Mouse (Mus musculus): ENCODE data around the gene Gys2. TPM values are rescaled to one million over a fixed set of nuclear protein-coding genes. Genes with fewer than 3 reads are reported as not detected.

Gene Gys2
- total and polyA plus RNA-seq, 2 experiments from 2014 or later, result 0.10 TPM; not detected in 1

GRCm38 (mm10) chr6:142487638-142488037 lies 14.7 kb upstream of the Gys2 start:
- Histone ChIP-seq H3K4me1 (ENCODE audit: insufficient read depth, low read length) (no peaks in the 10 kb centered on the region), H3K9ac (replicated peaks; ENCODE audit: low read length) (no peak overlapping the region), H3K9me3 (ENCODE audit: low read length) (no peaks in the 10 kb centered on the region), H3K36me3 (ENCODE audit: insufficient read depth, low read length) (peaks cover 40% of the 10 kb centered on the region), H3K27ac (no peak overlapping the region), H3K27me3 (ENCODE audit: insufficient read depth, low read length) (no peaks in the 10 kb centered on the region), H3K4me3 (ENCODE audit: low read length) (no peak overlapping the region), H3K4me2 (ENCODE audit: low read depth, low read length) (no peak overlapping the region)
- no peak for ATAC-seq
- TF ChIP-seq CTCF (IDR thresholded peaks at IDR 0.05; ENCODE audit: low read depth), result no peak
- DNase-seq (ENCODE audit: low spot score), result no peak
- WGBS, result 90% methylated on average over 9 of the region's 9 CpGs

GRCm38 (mm10) chr6:142485478-142486123 lies 12.7 kb upstream of the Gys2 start:
- Histone ChIP-seq H3K4me3 (ENCODE audit: low read length) (no peak overlapping the region), H3K4me1 (ENCODE audit: insufficient read depth, low read length) (no peaks in the 10 kb centered on the region), H3K27ac (no peak overlapping the region), H3K9me3 (ENCODE audit: low read length) (no peaks in the 10 kb centered on the region), H3K4me2 (ENCODE audit: low read depth, low read length) (no peak overlapping the region), H3K9ac (replicated peaks; ENCODE audit: low read length) (no peak overlapping the region), H3K36me3 (ENCODE audit: insufficient read depth, low read length) (peaks cover 28% of the 10 kb centered on the region), H3K27me3 (ENCODE audit: insufficient read depth, low read length) (no peaks in the 10 kb centered on the region)
- no peak for ATAC-seq
- TF ChIP-seq CTCF (IDR thresholded peaks at IDR 0.05; ENCODE audit: low read depth), result no peak
- peak; percentile 14 for DNase-seq (ENCODE audit: low spot score)
- WGBS, result 83% methylated on average over 4 of the region's 4 CpGs

- Histone ChIP-seq H3K9me3 (ENCODE audit: low read length) (no peaks in the 10 kb centered on the region), H3K36me3 (ENCODE audit: insufficient read depth, low read length) (no peaks in the 10 kb centered on the region), H3K27ac (no peak overlapping the region), H3K4me3 (ENCODE audit: low read length) (no peak overlapping the region), H3K9ac (replicated peaks; ENCODE audit: low read length) (no peak overlapping the region), H3K4me1 (ENCODE audit: insufficient read depth, low read length) (no peaks in the 10 kb centered on the region), H3K27me3 (ENCODE audit: insufficient read depth, low read length) (no peaks in the 10 kb centered on the region), H3K4me2 (ENCODE audit: low read depth, low read length) (no peak overlapping the region)
- 0 out of 2 replicates have a peak, but pooled peaks have one; percentile 21 for TF ChIP-seq CTCF (IDR thresholded peaks at IDR 0.05; ENCODE audit: low read depth)
- WGBS, result 76% methylated on average over 7 of the region's 7 CpGs
- DNase-seq (ENCODE audit: low spot score), result peak; percentile 16
- no peak for ATAC-seq
These were observed 4.3 kb upstream of the Gys2 start for GRCm38 (mm10) chr6:142477239-142477638.

GRCm38 (mm10) chr6:142471141-142471540 lies 1.8 kb downstream of the Gys2 start:
- Histone ChIP-seq H3K4me2 (ENCODE audit: low read depth, low read length) (no peak overlapping the region), H3K9me3 (ENCODE audit: low read length) (no peaks in the 10 kb centered on the region), H3K9ac (replicated peaks; ENCODE audit: low read length) (no peak overlapping the region), H3K4me3 (ENCODE audit: low read length) (no peak overlapping the region), H3K36me3 (ENCODE audit: insufficient read depth, low read length) (no peaks in the 10 kb centered on the region), H3K27me3 (ENCODE audit: insufficient read depth, low read length) (no peaks in the 10 kb centered on the region), H3K4me1 (ENCODE audit: insufficient read depth, low read length) (no peaks in the 10 kb centered on the region), H3K27ac (no peak overlapping the region)
- TF ChIP-seq CTCF (IDR thresholded peaks at IDR 0.05; ENCODE audit: low read depth), result no peak
- WGBS, result 82% methylated on average over 8 of the region's 8 CpGs
- DNase-seq (ENCODE audit: low spot score) (no peak), ATAC-seq (no peak)

GRCm38 (mm10) chr6:142469602-142470001 lies 3.3 kb downstream of the Gys2 start:
- WGBS, result 43% methylated on average over 4 of the region's 4 CpGs

GRCm38 (mm10) chr6:142462194-142462593 lies 10.7 kb downstream of the Gys2 start:
- no peak overlapping the region for H3K4me2 ChIP-seq (ENCODE audit: low read depth, low read length)
- H3K4me1 ChIP-seq (ENCODE audit: insufficient read depth, low read length), result peaks cover 6% of the 10 kb centered on the region; the same call in 1 of the 2 replicates
- no peak overlapping the region for H3K4me3 ChIP-seq (ENCODE audit: low read length)
- no peak overlapping the region for H3K9ac ChIP-seq (replicated peaks; ENCODE audit: low read length)
- WGBS, result 78% methylated on average over 6 of the region's 6 CpGs
- no peak overlapping the region for H3K27ac ChIP-seq
- H3K36me3 ChIP-seq (ENCODE audit: insufficient read depth, low read length), result no peaks in the 10 kb centered on the region
- H3K9me3 ChIP-seq (ENCODE audit: low read length), result no peaks in the 10 kb centered on the region
- ATAC-seq (no peak), DNase-seq (ENCODE audit: low spot score) (no peak)
- TF ChIP-seq CTCF (IDR thresholded peaks at IDR 0.05; ENCODE audit: low read depth), result no peak
- no peaks in the 10 kb centered on the region for H3K27me3 ChIP-seq (ENCODE audit: insufficient read depth, low read length)

More at GRCm38 (mm10) chr6:142469602-142470001, 3.3 kb downstream of the Gys2 start:
- Histone ChIP-seq H3K27ac (no peak overlapping the region), H3K27me3 (ENCODE audit: insufficient read depth, low read length) (no peaks in the 10 kb centered on the region), H3K4me3 (ENCODE audit: low read length) (no peak overlapping the region), H3K4me1 (ENCODE audit: insufficient read depth, low read length) (no peaks in the 10 kb centered on the region), H3K36me3 (ENCODE audit: insufficient read depth, low read length) (no peaks in the 10 kb centered on the region), H3K9me3 (ENCODE audit: low read length) (no peaks in the 10 kb centered on the region), H3K9ac (replicated peaks; ENCODE audit: low read length) (no peak overlapping the region), H3K4me2 (ENCODE audit: low read depth, low read length) (no peak overlapping the region)
- peak; percentile 82 for ATAC-seq
- peak; percentile 65 for DNase-seq (ENCODE audit: low spot score)
- peak; percentile 74 for TF ChIP-seq CTCF (IDR thresholded peaks at IDR 0.05; ENCODE audit: low read depth)

- WGBS, result 57% methylated on average over 14 of the region's 14 CpGs
- Histone ChIP-seq H3K4me2 (ENCODE audit: low read depth, low read length) (no peak overlapping the region), H3K36me3 (ENCODE audit: insufficient read depth, low read length) (no peaks in the 10 kb centered on the region), H3K4me1 (ENCODE audit: insufficient read depth, low read length) (peaks cover 6% of the 10 kb centered on the region; the same call in 1 of the 2 replicates), H3K4me3 (ENCODE audit: low read length) (no peak overlapping the region), H3K9me3 (ENCODE audit: low read length) (no peaks in the 10 kb centered on the region), H3K27me3 (ENCODE audit: insufficient read depth, low read length) (no peaks in the 10 kb centered on the region), H3K9ac (replicated peaks; ENCODE audit: low read length) (no peak overlapping the region), H3K27ac (no peak overlapping the region)
- DNase-seq (ENCODE audit: low spot score) (peak; percentile 6), ATAC-seq (no peak; the same call in 1 of the 2 replicates)
- no peak for TF ChIP-seq CTCF (IDR thresholded peaks at IDR 0.05; ENCODE audit: low read depth)
These were observed 13.8 kb downstream of the Gys2 start for GRCm38 (mm10) chr6:142459017-142459678.
